Mouse (Mus musculus) thymus, postnatal 14 days (tissue): ENCODE results near the gene Ang6.
A peak's percentile ranks its signal among the peaks of the same experiment; 100 is the strongest.
"Not testable (repeated sequence)": the region's sequence is repeated elsewhere in the genome, so short reads cannot be mapped to it uniquely, and the experiment has no call there.

Experiments
- DNase-seq: peaks from one replicate; pipeline ENCODE4 v3.0.0; 2021

The Ang6 gene

DNA sequence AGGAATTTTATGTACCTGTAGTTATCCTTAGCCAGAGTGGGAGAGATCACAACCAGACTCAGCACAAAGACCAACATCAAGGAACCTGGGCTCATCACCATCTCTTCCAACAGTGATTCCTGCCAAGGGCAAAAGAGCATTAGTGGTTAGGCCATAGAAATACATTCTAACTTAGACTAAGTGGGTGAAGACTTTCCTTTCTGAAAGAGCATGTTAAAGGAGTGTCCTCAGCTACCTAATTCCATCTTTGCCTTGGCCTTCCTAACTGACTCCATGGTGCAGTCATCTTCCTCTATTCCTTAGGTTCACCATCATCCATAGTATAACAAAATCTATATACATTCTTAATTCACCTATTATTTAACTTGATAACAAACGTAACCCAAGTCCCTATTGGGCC, at the start of gene Ang6:
Gene Ang6, minus strand, starts transcription at position 101 of the 400 bp plus-strand sequence.
- no peak for DNase-seq

DNA sequence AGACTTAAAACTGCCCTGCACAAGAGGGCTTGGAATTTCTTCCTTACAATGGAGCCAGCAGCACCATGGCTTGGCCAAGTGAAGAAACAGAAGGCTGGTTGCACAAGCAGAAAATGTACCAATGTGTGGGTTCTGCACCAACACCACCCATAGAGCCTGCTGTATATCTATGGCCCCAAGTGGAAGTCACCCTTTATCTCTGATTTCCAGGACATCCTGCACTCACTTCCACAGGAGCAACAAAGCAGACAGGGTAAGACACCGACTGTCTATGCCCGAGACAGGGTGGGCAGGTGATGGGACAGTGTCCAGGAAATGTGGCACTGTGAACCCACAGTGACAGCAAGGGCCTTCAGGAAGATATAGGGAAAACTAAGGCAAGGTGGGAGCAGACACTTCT, 44.5 kb upstream of the Ang6 start:
- DNase-seq: not testable (repeated sequence)

DNA sequence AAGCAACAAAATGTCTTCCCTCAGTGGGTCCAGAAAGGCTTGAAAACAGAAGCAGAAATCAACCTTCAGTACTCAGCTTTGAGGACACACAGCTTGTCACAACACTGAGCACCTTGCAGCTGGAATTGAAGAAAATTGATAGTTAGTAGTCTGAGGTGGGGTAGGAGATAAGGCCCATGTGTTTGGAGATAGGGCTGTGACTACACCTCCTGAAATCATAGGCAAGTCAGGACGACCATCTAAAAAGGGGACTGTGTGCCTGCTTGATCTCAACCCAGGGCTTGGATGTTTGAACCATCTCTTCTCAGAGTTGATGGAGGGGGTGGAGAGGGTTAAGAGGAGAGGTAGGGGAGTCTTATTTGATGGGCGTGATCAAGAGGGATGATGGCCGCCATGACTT, 29.8 kb upstream of the Ang6 start:
- not testable (repeated sequence) for DNase-seq

DNA sequence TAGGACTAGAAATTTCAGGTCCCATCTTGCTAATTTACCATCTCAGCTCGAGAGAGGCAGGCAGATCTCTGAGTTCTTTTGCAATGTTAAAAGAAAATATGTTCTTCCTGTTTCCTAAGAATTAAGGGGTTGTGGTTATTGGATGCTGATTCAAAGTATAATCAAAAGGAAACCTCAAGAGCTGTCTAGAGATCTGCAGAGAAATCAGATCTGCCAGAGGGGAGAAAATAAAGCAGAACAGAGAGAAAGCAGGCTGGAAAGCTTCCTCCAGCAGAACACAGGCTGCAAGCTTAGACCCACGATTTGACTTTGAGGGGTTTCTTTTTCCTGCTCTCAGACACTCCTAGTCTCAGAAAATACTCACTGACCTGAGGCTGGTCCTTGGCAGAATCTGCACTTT, 7.6 kb upstream of the Ang6 start:
- DNase-seq: not testable (repeated sequence)

DNA sequence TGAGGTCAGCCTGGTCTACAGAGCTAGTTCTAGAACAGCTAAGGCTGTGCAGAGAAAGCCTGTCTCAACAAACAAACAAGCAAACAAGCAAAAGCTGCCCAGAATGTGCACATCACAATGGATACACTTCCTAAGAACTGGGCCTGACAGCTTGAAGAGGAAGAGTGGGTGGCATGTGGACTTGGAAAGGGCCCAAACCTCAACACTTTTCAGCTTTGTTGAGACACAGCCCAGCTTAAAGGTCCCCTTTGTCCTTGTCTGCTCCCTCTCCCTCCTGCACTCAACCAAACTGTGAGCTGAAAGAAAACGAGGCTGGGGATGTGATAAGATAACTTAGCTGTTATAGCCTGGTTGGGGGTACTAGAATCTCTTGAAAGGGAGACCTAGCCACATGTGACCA, 6.0 kb upstream of the Ang6 start:
- DNase-seq: not testable (repeated sequence)

DNA sequence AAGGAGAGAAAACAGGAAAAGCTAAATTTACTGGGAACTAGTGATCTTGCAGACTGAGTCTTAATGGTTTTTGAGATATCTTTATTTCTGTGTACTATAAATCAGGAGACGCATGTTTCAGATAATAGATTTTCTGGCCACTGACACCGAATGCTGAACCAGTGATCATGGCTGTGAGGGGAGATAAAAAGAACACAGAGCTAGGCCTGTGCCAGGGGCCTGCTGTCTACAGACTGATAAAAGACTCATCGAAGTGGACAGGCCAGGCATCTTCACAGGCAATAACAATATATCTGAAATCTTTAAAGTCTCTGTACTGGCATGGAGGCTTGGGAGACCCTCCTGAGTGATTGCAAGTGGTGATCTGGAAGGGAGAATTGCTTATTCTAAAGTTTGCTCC, 469 bp downstream of the Ang6 start:
- DNase-seq: no peak

DNA sequence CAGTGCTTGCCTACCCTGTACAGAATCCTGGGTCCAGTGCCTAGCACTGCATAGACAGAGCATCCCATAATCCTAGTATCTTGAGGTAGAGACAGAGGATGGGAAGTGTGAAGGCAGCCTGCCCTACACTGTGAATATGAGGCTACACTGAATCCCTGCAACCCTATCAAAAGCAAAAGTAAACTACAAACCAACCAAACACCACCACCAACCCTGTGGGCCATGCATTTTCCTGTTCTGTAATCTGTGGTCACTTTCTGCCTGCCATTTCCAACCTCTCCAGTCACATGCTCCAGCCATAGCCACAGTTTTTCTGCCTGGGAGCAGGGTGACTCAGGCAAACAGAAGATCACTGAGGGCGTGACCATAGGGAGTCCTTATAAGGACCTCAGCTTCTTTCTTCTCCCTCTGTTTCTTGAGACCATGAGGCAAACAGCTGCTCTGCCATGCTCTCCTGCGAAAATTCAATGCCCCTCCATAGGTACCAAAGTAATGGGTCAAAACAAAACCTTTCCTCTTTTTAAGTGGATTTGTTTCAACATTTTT, 3.5 kb downstream of the Ang6 start:
- DNase-seq: not testable (repeated sequence)

DNA sequence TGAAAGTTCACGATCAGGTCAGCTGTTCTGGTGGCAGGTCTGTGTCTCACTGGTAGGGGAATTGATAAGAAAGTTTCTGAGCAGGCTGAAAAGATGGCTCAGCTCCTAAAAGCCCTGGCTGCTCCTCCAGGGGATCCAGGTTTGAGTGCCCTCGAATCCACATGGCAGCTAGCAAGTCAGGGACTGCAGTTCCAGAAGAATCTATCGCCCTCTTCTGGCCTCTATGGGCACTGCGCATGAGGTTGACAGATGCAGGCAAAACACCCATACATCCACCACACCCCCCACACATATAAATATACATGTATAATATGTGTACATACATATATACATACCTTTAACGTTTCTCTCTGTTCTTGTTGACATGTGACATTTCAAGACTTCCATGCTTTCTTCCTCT, 14.7 kb downstream of the Ang6 start:
- peak; percentile 52 for DNase-seq

DNA sequence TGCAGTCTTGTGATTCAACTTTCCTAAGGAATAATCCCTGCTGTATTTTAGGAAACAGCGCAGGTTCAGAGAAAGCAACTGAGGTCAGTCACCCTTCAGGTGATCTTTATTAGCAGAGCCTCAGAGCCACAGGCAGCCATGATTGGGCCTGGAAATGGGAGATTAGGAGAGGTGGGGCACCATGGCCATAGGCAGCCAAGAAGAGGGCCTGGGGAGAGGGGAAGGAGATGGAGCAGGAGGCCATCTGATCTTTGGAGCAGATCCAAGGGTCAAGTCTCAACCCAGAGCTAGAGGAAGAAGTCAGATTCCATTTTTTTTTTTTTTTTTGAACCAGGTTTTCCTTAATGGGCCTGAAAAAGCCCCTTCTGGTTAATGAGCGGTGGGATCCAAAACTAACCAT, 15.9 kb downstream of the Ang6 start:
- no peak for DNase-seq

DNA sequence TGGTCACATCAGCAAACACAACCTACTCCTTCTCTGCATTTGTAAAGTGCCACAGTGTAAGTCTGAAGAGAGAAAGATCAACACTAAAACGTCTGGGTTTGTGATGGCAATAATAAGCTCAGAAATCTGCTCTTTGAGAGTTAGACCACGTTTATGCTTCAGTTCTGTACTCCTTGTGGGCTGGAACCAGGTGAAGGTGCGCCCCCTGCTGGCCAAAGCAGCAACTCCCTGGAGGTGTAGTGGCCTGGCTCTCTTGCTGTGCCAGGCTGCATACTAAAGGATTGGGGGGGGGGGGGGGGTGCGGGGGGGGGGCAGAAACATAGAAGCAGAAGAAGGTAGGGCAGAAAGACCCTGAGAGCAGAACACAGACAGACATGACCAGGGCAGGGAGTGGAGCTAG, 18.2 kb downstream of the Ang6 start:
- peak; percentile 45 for DNase-seq

DNA sequence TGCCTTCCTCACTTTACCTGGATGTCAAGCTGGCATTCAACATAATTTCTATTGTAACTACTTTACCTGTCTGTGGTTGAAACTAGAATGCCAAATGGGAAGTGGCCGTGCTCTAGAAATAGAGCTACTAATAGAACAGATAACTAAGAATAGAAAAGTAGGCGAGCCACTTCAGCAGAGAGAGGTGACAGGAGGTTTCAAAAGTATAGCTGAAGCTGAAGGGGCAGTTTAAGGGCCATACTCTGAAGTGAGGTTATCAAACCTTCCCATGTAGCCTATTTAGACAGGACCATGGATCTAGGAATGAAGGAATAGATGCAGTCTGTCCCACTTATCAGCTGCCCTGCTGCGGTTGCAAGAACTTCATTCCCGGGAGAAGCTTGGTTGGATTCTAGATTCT, 18.6 kb downstream of the Ang6 start:
- no peak for DNase-seq

DNA sequence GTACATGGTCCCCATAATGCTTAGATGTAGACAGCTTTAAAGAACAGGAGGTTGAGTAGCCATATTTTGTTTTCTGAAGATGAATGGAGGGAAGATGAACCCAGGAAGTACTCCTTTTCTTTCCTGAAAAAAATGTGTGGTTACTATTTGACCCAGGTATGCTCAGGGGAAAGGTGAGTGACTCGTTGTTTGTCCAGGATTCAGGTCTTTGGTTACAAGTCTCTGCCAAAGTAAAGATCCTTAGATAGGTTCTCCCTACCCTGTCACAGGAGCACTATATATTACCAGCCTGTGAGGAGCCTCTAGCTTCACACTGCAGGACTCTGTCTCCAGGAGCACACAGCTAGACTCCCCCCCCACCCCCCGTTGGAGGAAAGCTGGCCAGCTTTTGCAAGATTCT, 45.3 kb downstream of the Ang6 start, which contains the start of gene Ang5:
Gene Ang5, plus strand, starts transcription at position 301 of the 400 bp plus-strand sequence.
- DNase-seq: not testable (repeated sequence)

DNA sequence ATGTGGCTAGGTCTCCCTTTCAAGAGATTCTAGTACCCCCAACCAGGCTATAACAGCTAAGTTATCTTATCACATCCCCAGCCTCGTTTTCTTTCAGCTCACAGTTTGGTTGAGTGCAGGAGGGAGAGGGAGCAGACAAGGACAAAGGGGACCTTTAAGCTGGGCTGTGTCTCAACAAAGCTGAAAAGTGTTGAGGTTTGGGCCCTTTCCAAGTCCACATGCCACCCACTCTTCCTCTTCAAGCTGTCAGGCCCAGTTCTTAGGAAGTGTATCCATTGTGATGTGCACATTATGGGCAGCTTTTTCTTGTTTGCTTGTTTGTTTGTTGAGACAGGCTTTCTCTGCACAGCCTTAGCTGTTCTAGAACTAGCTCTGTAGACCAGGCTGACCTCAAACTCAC, 47.0 kb downstream of the Ang6 start:
- not testable (repeated sequence) for DNase-seq

DNA sequence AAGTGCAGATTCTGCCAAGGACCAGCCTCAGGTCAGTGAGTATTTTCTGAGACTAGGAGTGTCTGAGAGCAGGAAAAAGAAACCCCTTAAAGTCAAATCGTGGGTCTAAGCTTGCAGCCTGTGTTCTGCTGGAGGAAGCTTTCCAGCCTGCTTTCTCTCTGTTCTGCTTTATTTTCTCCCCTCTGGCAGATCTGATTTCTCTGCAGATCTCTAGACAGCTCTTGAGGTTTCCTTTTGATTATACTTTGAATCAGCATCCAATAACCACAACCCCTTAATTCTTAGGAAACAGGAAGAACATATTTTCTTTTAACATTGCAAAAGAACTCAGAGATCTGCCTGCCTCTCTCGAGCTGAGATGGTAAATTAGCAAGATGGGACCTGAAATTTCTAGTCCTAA, 48.7 kb downstream of the Ang6 start:
- not testable (repeated sequence) for DNase-seq
